Mouse (Mus musculus): ENCODE measurements around the gene Trappc6a.

DNA sequence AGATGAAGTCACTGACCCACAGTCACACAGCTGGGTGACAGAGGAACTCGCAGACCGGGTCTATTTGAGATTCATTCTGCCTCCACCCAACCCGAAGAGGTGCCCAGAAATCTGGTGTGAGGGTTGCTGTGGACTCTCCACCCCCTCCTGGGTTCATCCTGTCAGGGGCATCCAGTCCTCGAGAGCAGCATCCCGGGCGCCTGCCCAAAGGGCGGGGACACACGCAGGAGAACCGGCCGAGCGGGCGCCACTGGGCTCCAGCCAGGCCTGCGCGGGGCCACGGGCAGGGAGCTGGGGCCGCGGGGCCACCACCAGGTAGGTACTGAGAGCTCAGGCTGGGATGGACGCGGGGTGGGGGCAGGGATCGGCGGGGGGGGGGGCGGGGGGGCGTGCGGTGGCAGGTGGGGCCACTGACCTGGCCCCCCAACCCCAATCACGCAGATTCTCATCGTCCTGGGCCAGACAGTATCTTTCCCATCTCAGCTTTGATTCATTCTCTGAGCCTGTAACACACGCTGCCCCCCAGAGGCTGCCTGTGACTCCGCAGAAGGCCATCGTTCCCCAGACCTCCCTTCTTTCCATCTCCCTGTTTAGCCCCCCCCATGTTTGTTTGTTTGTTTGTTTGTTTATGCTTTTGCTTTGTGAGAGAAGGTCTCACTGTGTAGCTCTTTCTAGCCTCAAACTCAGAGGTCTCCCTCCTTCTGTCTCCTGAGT, 9.6 kb downstream of the Trappc6a start, which contains the start of gene Nkpd1:
- peak in 1 of 2 experiments; percentile 65; a peak in 2 of 4 replicates for TF ChIP-seq CTCF (conservative IDR thresholded peaks at IDR 0.05 in 1 of 2, IDR thresholded peaks at IDR 0.05 in 1 of 2; ENCODE audit: low read depth in 2 of 2, low read length in 2 of 2)
- no peak for TF ChIP-seq MAZ (IDR thresholded peaks at IDR 0.05; ENCODE audit: low read depth, low read length)
- TF ChIP-seq NRF1 (IDR thresholded peaks at IDR 0.05; ENCODE audit: low read depth, low read length): no peak
- TF ChIP-seq MAFK (IDR thresholded peaks at IDR 0.05; ENCODE audit: insufficient replicate concordance, low read length): no peak
- no peak for TF ChIP-seq ZKSCAN1 (IDR thresholded peaks at IDR 0.05; ENCODE audit: borderline replicate concordance, low read depth, low read length)
- TF ChIP-seq CHD2 (IDR thresholded peaks at IDR 0.05; ENCODE audit: low read length): no peak
